ENCODE assay signal across 11 mouse cellular contexts in genomic region chr13:99169401-99169800, GRCm38 (mm10). TPM values are rescaled to one million over a fixed set of nuclear protein-coding genes. Genes with fewer than 3 reads are reported as not detected.
DNase-seq lines count a peak whose midpoint lies in the region; ATAC-seq lines count a peak whose summit lies in the region.
"Had no signal": no experiment of that assay in that cellular context is flagged by ENCODE, and none has a peak within 500 bp of the region (broad histone marks: within the 10 kb centered on the region; RNA-seq: fewer than 3 reads in every experiment).

No protein-coding gene starts in this region.

- no peaks in the 10 kb centered on the region for H3K36me3 ChIP-seq in lung, embryonic 15.5 days
- H3K36me3 ChIP-seq: heart, embryonic 13.5 days had no signal

- ATAC-seq in lung, embryonic 15.5 days (ENCODE audit: borderline replicate concordance, extremely low read depth, low FRiP score, low TSS enrichment), result peak; percentile 57

- H3K27me3 ChIP-seq in lung, embryonic 15.5 days, result no peaks in the 10 kb centered on the region
- H3K27me3 ChIP-seq: heart, embryonic 13.5 days had no signal

- H3K4me2 ChIP-seq in lung, embryonic 15.5 days, result no peak overlapping the region
- H3K4me2 ChIP-seq: heart, embryonic 13.5 days had no signal

- no peak overlapping the region for H3K9ac ChIP-seq in lung, embryonic 15.5 days
- H3K9ac ChIP-seq: heart, embryonic 13.5 days had no signal

- H3K9me3 ChIP-seq in lung, embryonic 15.5 days, result no peaks in the 10 kb centered on the region
- H3K9me3 ChIP-seq: heart, embryonic 13.5 days; megakaryocyte, embryonic 14.5 days had no signal

- H3K27ac ChIP-seq in lung, embryonic 15.5 days, result no peak overlapping the region
- H3K27ac ChIP-seq: heart, embryonic 13.5 days had no signal

- H3K4me1 ChIP-seq in lung, embryonic 15.5 days, result no peaks in the 10 kb centered on the region

- DNase-seq in cerebellum, postnatal 14 days, result peak; percentile 14 to 21
- DNase-seq in cerebellum, postnatal 4 days (ENCODE audit: low spot score in 2 of 2), result no peak
- DNase-seq in adipocyte (ENCODE audit: low spot score), result peak; percentile 90
- DNase-seq in gastrocnemius, postnatal 25 days, result peak; percentile 88
- no peak for DNase-seq in testis, postnatal 14 days (ENCODE audit: low spot score)
- DNase-seq in c-Kit-positive CD71-positive TER-119-positive erythroid progenitor cells, embryonic 14.5 days (ENCODE audit: low spot score), result no peak
- DNase-seq in frontal cortex, postnatal 10 days (ENCODE audit: low spot score in 2 of 2), result no peak
- DNase-seq: thymus, postnatal 36 days had no signal

- WGBS in lung, embryonic 15.5 days, result 59% methylated on average over 6 of the region's 6 CpGs

- H3K4me3 ChIP-seq in lung, embryonic 15.5 days, result no peak overlapping the region
- H3K4me3 ChIP-seq: heart, embryonic 13.5 days; megakaryocyte, embryonic 14.5 days had no signal

RNA-seq across cellular contexts. Expression of gene Zfp366, which starts 15.2 kb away (rescaled TPM):
- 1 to 10 TPM; 3.4 to 3.9 TPM for total RNA-seq in gastrocnemius, postnatal 25 days (2021)
- 0.96 and 1.2 TPM in 2 replicates for polyA plus RNA-seq in lung, embryonic 15.5 days (2015; fragmentation: Nextera tagmentation; extraction: Ambion mirVana)

Comparison
In these comparisons a context has a peak if more than half of its experiments do, and no peak if none do; other contexts are left out.
1. DNase-seq: peak in cerebellum, postnatal 14 days (2 of 2), adipocyte (single experiment) and gastrocnemius, postnatal 25 days (single experiment); none in cerebellum, postnatal 4 days (0 of 2), testis, postnatal 14 days (single experiment), c-Kit-positive CD71-positive TER-119-positive erythroid progenitor cells, embryonic 14.5 days (single experiment) and frontal cortex, postnatal 10 days (0 of 2).